Mouse (Mus musculus): ENCODE results near the gene Rnf26. TPM values are rescaled to one million over a fixed set of nuclear protein-coding genes. Genes with fewer than 3 reads are reported as not detected.

The Rnf26 gene
- polyA plus RNA-seq, 1 experiment = 29.5 TPM

DNA sequence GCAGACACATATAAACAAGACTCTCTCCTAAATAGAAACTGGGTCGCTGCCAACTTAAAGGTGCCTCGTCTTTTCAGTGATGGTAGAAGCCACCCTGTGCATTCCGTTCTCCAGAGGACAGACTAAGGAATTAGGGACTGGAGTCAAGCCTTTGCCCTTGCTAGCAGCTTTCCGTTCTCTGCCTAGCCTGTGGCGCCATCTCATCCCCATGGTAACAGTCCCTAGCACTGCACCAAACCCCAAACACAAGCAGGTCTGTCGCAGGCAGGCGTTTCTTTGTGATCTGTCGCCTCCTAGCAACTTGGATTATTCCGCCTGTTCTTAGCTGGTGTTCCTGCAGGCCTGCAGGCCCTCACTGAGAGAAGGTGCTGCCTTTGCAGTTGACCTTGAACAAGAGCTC, 16.8 kb downstream of the Rnf26 start:
- TF ChIP-seq REST (IDR thresholded peaks at IDR 0.05; ENCODE audit: insufficient read depth, insufficient read length) = no peak
- no peak for TF ChIP-seq TCF3 (IDR thresholded peaks at IDR 0.05; ENCODE audit: insufficient read length, low read depth)
- TF ChIP-seq E2F4 (IDR thresholded peaks at IDR 0.05; ENCODE audit: insufficient read depth) = no peak
- TF ChIP-seq POLR2AphosphoS2 (IDR thresholded peaks at IDR 0.05; ENCODE audit: insufficient read length, low read depth) = no peak
- TF ChIP-seq MAX (IDR thresholded peaks at IDR 0.05; ENCODE audit: low read depth) = no peak
- no peak for TF ChIP-seq MYOD1 (IDR thresholded peaks at IDR 0.05; ENCODE audit: control insufficient read depth in 1 of 3, insufficient read length in 2 of 3, low read depth in 2 of 3)
- Histone ChIP-seq H3ac (ENCODE audit: control insufficient read depth, insufficient read length) (no peak overlapping the region), H3K27me3 (ENCODE audit: control insufficient read depth, insufficient read depth, insufficient read length) (no peaks in the 10 kb centered on the region), H3K79me2 (ENCODE audit: control insufficient read depth, insufficient read depth) (no peaks in the 10 kb centered on the region), H3K4me3 (no peak overlapping the region), H3K36me3 (ENCODE audit: control insufficient read depth, insufficient read depth) (peaks cover 6% of the 10 kb centered on the region), H3K4me2 (ENCODE audit: low read depth) (no peak overlapping the region)

DNA sequence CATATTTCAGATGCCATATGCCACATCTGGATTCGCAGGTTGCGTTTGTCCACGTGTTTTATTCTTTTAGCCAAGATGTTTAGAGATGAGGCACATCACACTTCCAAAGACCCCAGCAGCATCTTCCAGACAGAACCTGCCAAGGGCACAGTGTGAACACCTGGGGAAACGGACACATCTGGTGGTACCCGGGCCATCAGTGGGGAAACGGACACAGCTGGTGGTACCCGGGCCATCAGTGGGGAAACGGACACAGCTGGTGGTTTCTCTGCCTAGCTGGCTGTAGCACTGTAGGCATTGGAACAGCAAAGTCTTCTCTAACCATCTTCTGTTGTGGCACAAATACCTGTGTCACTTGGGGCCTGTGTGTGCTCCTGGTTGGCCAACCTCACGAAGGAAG, 17.5 kb downstream of the Rnf26 start:
- Histone ChIP-seq H3K27me3 (ENCODE audit: control insufficient read depth, insufficient read depth, insufficient read length) (no peaks in the 10 kb centered on the region), H3ac (ENCODE audit: control insufficient read depth, insufficient read length) (no peak overlapping the region), H3K36me3 (ENCODE audit: control insufficient read depth, insufficient read depth) (peaks cover 6% of the 10 kb centered on the region), H3K79me2 (ENCODE audit: control insufficient read depth, insufficient read depth) (no peaks in the 10 kb centered on the region), H3K4me3 (no peak overlapping the region), H3K4me2 (ENCODE audit: low read depth) (no peak overlapping the region)
- TF ChIP-seq POLR2AphosphoS2 (IDR thresholded peaks at IDR 0.05; ENCODE audit: insufficient read length, low read depth) (peak; percentile 9), E2F4 (IDR thresholded peaks at IDR 0.05; ENCODE audit: insufficient read depth) (no peak)

DNA sequence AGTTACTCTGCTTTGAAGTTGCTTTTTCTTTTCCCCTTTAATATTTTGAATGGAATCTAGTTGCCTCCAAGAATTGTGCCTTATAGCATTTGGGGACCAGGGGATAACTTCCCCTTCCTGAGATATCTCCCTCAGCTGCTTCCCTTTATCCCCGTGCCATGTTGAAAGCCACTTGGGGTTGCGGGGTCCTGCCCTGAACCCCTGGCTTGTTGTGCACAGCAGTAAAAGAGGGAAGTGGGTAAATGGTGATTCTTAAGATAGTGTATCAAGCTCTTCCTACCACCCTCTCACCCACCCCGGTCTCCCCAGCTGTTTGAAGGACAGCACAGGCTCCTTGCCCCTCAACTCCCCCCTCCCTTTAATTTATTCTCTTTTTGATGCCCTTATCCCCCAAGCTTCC, 18.6 kb downstream of the Rnf26 start:
- Histone ChIP-seq H3K36me3 (ENCODE audit: control insufficient read depth, insufficient read depth) (peaks cover 6% of the 10 kb centered on the region), H3K4me3 (no peak overlapping the region), H3K79me2 (ENCODE audit: control insufficient read depth, insufficient read depth) (no peaks in the 10 kb centered on the region), H3ac (ENCODE audit: control insufficient read depth, insufficient read length) (no peak overlapping the region), H3K4me2 (ENCODE audit: low read depth) (no peak overlapping the region), H3K27me3 (ENCODE audit: control insufficient read depth, insufficient read depth, insufficient read length) (no peaks in the 10 kb centered on the region)
- TF ChIP-seq MAX (IDR thresholded peaks at IDR 0.05; ENCODE audit: low read depth) (no peak), CEBPB (IDR thresholded peaks at IDR 0.05; ENCODE audit: insufficient read depth, poor library complexity, severe bottlenecking) (no peak)

DNA sequence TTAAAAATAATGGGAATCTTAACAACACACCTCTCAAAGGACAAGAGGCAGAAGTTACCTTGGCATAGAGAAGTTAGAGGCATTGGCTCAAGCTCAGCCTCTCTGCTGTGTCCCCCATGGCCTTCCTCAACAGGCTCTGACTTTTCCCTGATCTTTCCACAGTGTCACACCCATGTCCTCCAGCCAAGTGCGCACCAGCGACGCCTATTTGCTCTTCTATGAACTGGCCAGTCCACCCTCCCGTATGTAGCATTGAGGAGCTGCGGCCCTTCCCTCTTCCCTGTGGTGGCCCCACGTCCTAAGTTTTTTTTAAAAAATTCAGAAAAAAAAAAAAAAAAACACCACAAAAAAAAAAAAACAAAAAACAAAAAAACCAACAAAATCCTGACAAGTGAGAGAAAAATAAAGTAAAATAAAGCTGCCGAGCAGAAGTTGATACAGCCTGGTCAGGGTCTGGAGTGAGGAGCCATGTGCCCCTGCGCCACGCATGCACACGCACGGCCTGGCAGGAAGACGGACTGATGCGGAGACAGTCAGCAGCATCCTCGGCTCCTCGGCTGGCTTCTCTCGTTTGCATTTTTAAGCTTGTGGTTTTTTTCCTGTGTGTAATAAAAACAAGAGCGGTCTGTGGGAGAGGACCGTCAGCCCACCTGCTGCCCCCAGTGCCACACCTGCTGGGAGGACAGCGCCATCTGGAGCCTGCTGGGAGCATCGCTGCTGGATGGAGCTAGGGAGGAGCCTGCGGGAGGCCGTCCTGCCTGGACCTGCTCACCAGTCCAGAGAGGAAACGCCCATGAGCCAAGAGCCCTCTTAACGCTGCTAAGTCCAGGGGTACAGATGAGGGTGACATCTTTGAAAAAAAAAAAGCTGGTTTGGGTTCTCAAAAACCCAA, 19.5 kb downstream of the Rnf26 start:
- Histone ChIP-seq H3K4me2 (ENCODE audit: low read depth) (no peak overlapping the region), H3K4me3 (no peak overlapping the region), H3ac (ENCODE audit: control insufficient read depth, insufficient read length) (no peak overlapping the region), H3K79me2 (ENCODE audit: control insufficient read depth, insufficient read depth) (no peaks in the 10 kb centered on the region), H3K36me3 (ENCODE audit: control insufficient read depth, insufficient read depth) (peaks cover 6% of the 10 kb centered on the region), H3K27me3 (ENCODE audit: control insufficient read depth, insufficient read depth, insufficient read length) (no peaks in the 10 kb centered on the region)
- TF ChIP-seq MYOD1 (IDR thresholded peaks at IDR 0.05; ENCODE audit: control insufficient read depth in 1 of 3, insufficient read length in 2 of 3, low read depth in 2 of 3) (peak in 2 of 3 experiments; percentile 65 to 79), POLR2AphosphoS2 (IDR thresholded peaks at IDR 0.05; ENCODE audit: insufficient read length, low read depth) (no peak), E2F4 (IDR thresholded peaks at IDR 0.05; ENCODE audit: insufficient read depth) (no peak), MYOG (IDR thresholded peaks at IDR 0.05; ENCODE audit: control insufficient read depth in 1 of 3, insufficient read depth in 1 of 3, insufficient read length in 2 of 3, low read depth in 2 of 3) (peak in 2 of 3 experiments; percentile 74 to 79)

DNA sequence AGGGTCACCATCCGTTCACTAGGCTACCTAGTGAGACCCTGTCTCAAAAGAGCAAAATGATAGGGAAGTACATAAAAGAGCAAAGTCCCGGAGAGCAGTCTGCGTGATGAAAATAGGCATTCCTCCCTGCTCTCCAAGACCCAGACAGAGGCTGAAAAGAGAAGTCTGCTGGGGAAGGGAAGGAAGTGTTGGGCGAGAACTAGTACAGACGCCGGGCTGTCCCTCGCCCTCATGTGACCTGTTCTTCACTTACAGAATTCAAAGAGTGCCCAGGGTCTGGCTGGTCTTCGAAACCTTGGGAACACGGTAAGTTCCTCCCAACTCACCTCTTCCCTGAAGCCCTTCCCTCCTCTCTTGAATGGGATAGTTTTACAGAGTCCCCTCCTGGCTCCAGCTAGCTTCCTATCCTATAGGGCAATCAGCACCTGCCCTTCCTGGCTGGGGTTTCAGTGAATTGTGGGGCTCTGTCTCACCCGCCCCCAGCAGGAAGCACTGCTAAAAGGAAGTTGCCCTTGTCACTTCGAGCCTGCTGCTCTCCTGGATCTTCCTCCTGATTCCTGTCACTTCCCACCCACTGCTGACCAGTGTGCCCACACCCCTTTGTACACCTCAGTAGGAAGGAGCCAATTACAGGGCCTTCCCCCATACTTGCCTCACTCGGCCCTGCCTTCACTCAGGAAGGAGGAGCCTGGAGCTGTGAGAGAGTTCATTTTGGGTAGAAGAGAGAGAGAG, 24.3 kb downstream of the Rnf26 start:
- TF ChIP-seq SRF (IDR thresholded peaks at IDR 0.05; ENCODE audit: control insufficient read depth, insufficient read length, low read depth) = no peak
- no peak for TF ChIP-seq POLR2A (IDR thresholded peaks at IDR 0.05; ENCODE audit: insufficient read length, low read depth)
- TF ChIP-seq E2F4 (IDR thresholded peaks at IDR 0.05; ENCODE audit: insufficient read depth) = no peak
- no peak for TF ChIP-seq USF1 (IDR thresholded peaks at IDR 0.05; ENCODE audit: low read depth)
- TF ChIP-seq MYOG (IDR thresholded peaks at IDR 0.05; ENCODE audit: control insufficient read depth in 1 of 3, insufficient read depth in 1 of 3, insufficient read length in 2 of 3, low read depth in 2 of 3) = no peak
- TF ChIP-seq CEBPB (IDR thresholded peaks at IDR 0.05; ENCODE audit: insufficient read depth, poor library complexity, severe bottlenecking) = no peak
- TF ChIP-seq MAX (IDR thresholded peaks at IDR 0.05; ENCODE audit: low read depth) = no peak
- TF ChIP-seq POLR2AphosphoS2 (IDR thresholded peaks at IDR 0.05; ENCODE audit: insufficient read length, low read depth) = no peak
- no peak for TF ChIP-seq MYOD1 (IDR thresholded peaks at IDR 0.05; ENCODE audit: control insufficient read depth in 1 of 3, insufficient read length in 2 of 3, low read depth in 2 of 3)
- no peak for TF ChIP-seq TCF3 (IDR thresholded peaks at IDR 0.05; ENCODE audit: insufficient read length, low read depth)
- no peak for TF ChIP-seq REST (IDR thresholded peaks at IDR 0.05; ENCODE audit: insufficient read depth, insufficient read length)
- no peak for TF ChIP-seq TCF12 (IDR thresholded peaks at IDR 0.05; ENCODE audit: insufficient read depth, poor library complexity, severe bottlenecking)
- peak overlapping the region; percentile 84 for H3K4me2 ChIP-seq (ENCODE audit: low read depth)
- no peaks in the 10 kb centered on the region for H3K79me2 ChIP-seq (ENCODE audit: control insufficient read depth, insufficient read depth)
- no peaks in the 10 kb centered on the region for H3K27me3 ChIP-seq (ENCODE audit: control insufficient read depth, insufficient read depth, insufficient read length)
- no peak overlapping the region for H3K4me3 ChIP-seq
- H3ac ChIP-seq (ENCODE audit: control insufficient read depth, insufficient read length) = no peak overlapping the region
- peaks cover 6% of the 10 kb centered on the region for H3K36me3 ChIP-seq (ENCODE audit: control insufficient read depth, insufficient read depth)
